Mouse (Mus musculus) erythroblast, embryonic 14.5 days (primary cell): ENCODE measurements around the gene Crb1.

Experiments
- GATA1 ChIP-seq: IDR thresholded peaks from 2 replicates; pipeline ENCODE4 v1.6.1; 2012; ENCODE audit warnings: low read length, inconsistent platforms, mixed read lengths
- TAL1 ChIP-seq: IDR thresholded peaks from 3 replicates; pipeline ENCODE4 v1.6.1; 2012; ENCODE audit warnings: low read length, inconsistent platforms, mixed read lengths

GRCm38 (mm10) chr1:139422941-139423340 is 46.0 kb upstream of the Crb1 start:
- TF ChIP-seq GATA1, result no peak
- no peak for TF ChIP-seq TAL1
